9 mouse cellular contexts compared by ENCODE assay signal in the genomic region with DNA sequence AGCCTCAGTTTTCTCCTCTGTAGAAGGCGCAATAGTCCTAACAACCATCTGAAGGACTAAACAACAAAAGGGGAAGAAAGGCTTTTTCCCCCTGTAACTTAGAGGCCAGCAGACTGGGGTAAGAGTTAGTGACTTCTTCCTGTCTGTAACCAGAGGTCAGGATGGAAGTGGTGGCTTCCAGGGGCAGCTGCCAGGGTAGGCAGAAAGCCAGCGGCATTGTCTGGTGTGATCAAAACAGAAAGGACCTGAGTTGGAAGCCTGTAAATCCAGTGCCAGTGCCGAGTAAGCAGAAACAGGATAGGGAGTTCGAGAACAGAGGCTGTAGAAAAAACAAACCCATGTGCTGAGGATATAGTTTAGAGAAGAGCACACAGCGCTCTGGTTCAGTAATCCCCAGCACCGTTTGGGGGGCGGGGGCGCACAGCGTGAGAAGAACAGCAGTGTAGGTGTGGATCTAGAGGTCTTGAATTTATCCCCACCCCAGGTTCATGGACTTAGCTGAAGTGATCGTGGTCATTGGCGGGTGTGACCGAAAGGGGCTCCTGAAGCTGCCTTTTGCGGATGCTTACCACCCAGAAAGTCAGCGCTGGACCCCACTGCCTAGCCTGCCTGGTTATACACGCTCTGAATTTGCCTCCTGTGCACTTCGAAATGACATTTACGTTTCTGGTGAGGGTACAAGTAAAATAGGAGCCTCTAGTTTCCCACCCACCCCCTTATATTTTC. TPM values are rescaled to one million over a fixed set of nuclear protein-coding genes. Genes with fewer than 3 reads are reported as not detected.
DNase-seq lines count a peak whose midpoint lies in the region; ATAC-seq and TF ChIP-seq lines count a peak whose summit lies in the region.
"Had no signal": no experiment of that assay in that cellular context is flagged by ENCODE, and none has a peak within 500 bp of the region (broad histone marks: within the 10 kb centered on the region; RNA-seq: fewer than 3 reads in every experiment).

No protein-coding gene starts in this region.

- DNase-seq in cerebellum, postnatal 10 days = peak; percentile 69 to 73
- no peak for DNase-seq in cerebellum, adult 8-10 months
- no peak for DNase-seq in left cerebral cortex, adult 2 months (ENCODE audit: extremely low spot score in 1 of 2, low spot score in 2 of 2)
- no peak for DNase-seq in left cerebral cortex, postnatal 25 days (ENCODE audit: low spot score in 2 of 2)
- peak; percentile 73 for DNase-seq in lung, postnatal 14 days
- DNase-seq in retina, embryonic 14.5 days (ENCODE audit: low spot score) = no peak
- no peak for DNase-seq in left cerebral cortex, postnatal 14 days (ENCODE audit: low spot score in 2 of 2)

- H3K27me3 ChIP-seq in hindbrain, embryonic 15.5 days = no peaks in the 10 kb centered on the region

- peak overlapping the region; percentile 68 for H3K27ac ChIP-seq in left cerebral cortex, adult 2 months
- H3K27ac ChIP-seq in hindbrain, embryonic 15.5 days (replicated peaks) = peak overlapping the region; percentile 92

- H3K4me3 ChIP-seq in left cerebral cortex, adult 2 months = no peak overlapping the region
- H3K4me3 ChIP-seq in hindbrain, embryonic 15.5 days = no peak overlapping the region

- no peak for TF ChIP-seq CTCF in left cerebral cortex, adult 2 months (IDR thresholded peaks at IDR 0.05)

- H3K4me1 ChIP-seq in hindbrain, embryonic 15.5 days (replicated peaks) = peaks cover 49% of the 10 kb centered on the region

- no peak overlapping the region for H3K9ac ChIP-seq in hindbrain, embryonic 15.5 days

- WGBS in hindbrain, embryonic 15.5 days = 80% methylated on average over 17 of the region's 17 CpGs

- H3K9me3 ChIP-seq in hindbrain, embryonic 15.5 days = no peaks in the 10 kb centered on the region
- H3K9me3 ChIP-seq: midbrain, embryonic 12.5 days had no signal

- intact Hi-C loops in left cerebral cortex, adult 2 months (cut with DNase I) = loop anchor here (10.0 kb wide), 1 partner anchor 205 kb away; a partner anchor contains a TSS
- intact Hi-C loops in left cerebral cortex, postnatal 25 days (cut with DNase I) = no loop called here
- intact Hi-C loops in left cerebral cortex, postnatal 14 days (cut with DNase I) = no loop called here

- H3K36me3 ChIP-seq in hindbrain, embryonic 15.5 days = peaks cover 13% of the 10 kb centered on the region; the same call in 1 of the 2 replicates

- no peak for ATAC-seq in hindbrain, embryonic 15.5 days (ENCODE audit: low FRiP score, low read depth)

- H3K4me2 ChIP-seq in hindbrain, embryonic 15.5 days = no peak overlapping the region

RNA-seq across cellular contexts. Expression of a gene that starts 4.0 kb away (rescaled TPM):
- total RNA-seq in left cerebral cortex, adult 2 months (2021) = 1 to 10 TPM; 2.3 to 2.7 TPM
- 1 to 10 TPM; 2.8 to 3.3 TPM for total RNA-seq in left cerebral cortex, postnatal 25 days (2021)
- polyA plus RNA-seq in hindbrain, embryonic 15.5 days (2015; fragmentation: Nextera tagmentation; extraction: Ambion mirVana) = 5.0 and 7.3 TPM in 2 replicates
- total RNA-seq in left cerebral cortex, postnatal 14 days (2021) = 1 to 10 TPM; 1.7 to 2.4 TPM

RNA-seq across cellular contexts. Expression of a gene that starts 13.7 kb away (rescaled TPM):
- 100 to 1,000 TPM; 223 to 241 TPM for total RNA-seq in left cerebral cortex, adult 2 months (2021)
- 100 to 1,000 TPM; 230 to 233 TPM for total RNA-seq in left cerebral cortex, postnatal 25 days (2021)
- polyA plus RNA-seq in hindbrain, embryonic 15.5 days (2015; fragmentation: Nextera tagmentation; extraction: Ambion mirVana) = 401 and 427 TPM in 2 replicates
- 100 to 1,000 TPM; 221 to 235 TPM for total RNA-seq in left cerebral cortex, postnatal 14 days (2021)

Comparison
In these comparisons a context has a peak if more than half of its experiments do, and no peak if none do; other contexts are left out.
1. DNase-seq: peak in cerebellum, postnatal 10 days (2 of 2) and lung, postnatal 14 days (single experiment); none in cerebellum, adult 8-10 months (single experiment), left cerebral cortex, adult 2 months (0 of 2), left cerebral cortex, postnatal 25 days (0 of 2), retina, embryonic 14.5 days (single experiment) and left cerebral cortex, postnatal 14 days (0 of 2).